Mouse (Mus musculus) frontal cortex, postnatal 14 days (tissue): ENCODE measurements around the gene Adarb1.

Experiments
- DNase-seq, 2 experiments: peaks; one replicate each; pipeline ENCODE4 v3.0.0; 2022; ENCODE audit warnings: low spot score in 2 of 2

The Adarb1 gene

GRCm38 (mm10) chr10:77418138-77418537 lies at the start of gene Adarb1:
Adarb1 (minus strand) TSS chr10:77418270.
- DNase-seq = peak; percentile 78 to 84

- no peak for DNase-seq
Measured at GRCm38 (mm10) chr10:77467407-77467806, 49.3 kb upstream of the Adarb1 start.

GRCm38 (mm10) chr10:77465902-77466301 lies 47.8 kb upstream of the Adarb1 start:
- DNase-seq = no peak

GRCm38 (mm10) chr10:77464181-77464936 lies 46.3 kb upstream of the Adarb1 start:
- no peak for DNase-seq

- no peak for DNase-seq
Measured at GRCm38 (mm10) chr10:77461161-77461560, 43.1 kb upstream of the Adarb1 start.

GRCm38 (mm10) chr10:77457701-77458100 lies 39.6 kb upstream of the Adarb1 start:
- DNase-seq = no peak

- no peak for DNase-seq
Measured at GRCm38 (mm10) chr10:77456507-77456906, 38.4 kb upstream of the Adarb1 start.

- no peak for DNase-seq
Measured at GRCm38 (mm10) chr10:77455251-77456010, 37.4 kb upstream of the Adarb1 start.

GRCm38 (mm10) chr10:77454795-77455194 lies 36.7 kb upstream of the Adarb1 start:
- no peak for DNase-seq

GRCm38 (mm10) chr10:77451822-77452221 lies 33.8 kb upstream of the Adarb1 start:
- no peak for DNase-seq

- DNase-seq = no peak
Measured at GRCm38 (mm10) chr10:77450159-77450464, 32.0 kb upstream of the Adarb1 start.

GRCm38 (mm10) chr10:77449315-77450158 lies 31.5 kb upstream of the Adarb1 start:
- no peak for DNase-seq

- DNase-seq = no peak
Measured at GRCm38 (mm10) chr10:77448698-77449247, 30.7 kb upstream of the Adarb1 start.

GRCm38 (mm10) chr10:77448209-77448608 lies 30.1 kb upstream of the Adarb1 start:
- DNase-seq = no peak

- no peak for DNase-seq
Measured at GRCm38 (mm10) chr10:77447755-77448154, 29.7 kb upstream of the Adarb1 start.

GRCm38 (mm10) chr10:77442250-77442649 lies 24.2 kb upstream of the Adarb1 start:
- DNase-seq = no peak

- DNase-seq = no peak
Measured at GRCm38 (mm10) chr10:77441812-77442211, 23.7 kb upstream of the Adarb1 start.

GRCm38 (mm10) chr10:77440841-77441755 lies 23.0 kb upstream of the Adarb1 start:
- no peak for DNase-seq

- no peak for DNase-seq
Measured at GRCm38 (mm10) chr10:77440286-77440685, 22.2 kb upstream of the Adarb1 start.

- DNase-seq = no peak
Measured at GRCm38 (mm10) chr10:77439026-77439425, 21.0 kb upstream of the Adarb1 start.

- DNase-seq = no peak
Measured at GRCm38 (mm10) chr10:77438021-77438420, 20.0 kb upstream of the Adarb1 start.
